Mouse (Mus musculus): ENCODE results near the gene Cyp46a1. TPM values are rescaled to one million over a fixed set of nuclear protein-coding genes. Genes with fewer than 3 reads are reported as not detected.

Gene Cyp46a1
- polyA plus RNA-seq, 1 experiment from 2014 or later, result 5.8 TPM

- peak; percentile 9 for ATAC-seq (ENCODE audit: low read depth)
- Histone ChIP-seq H3K4me2 (ENCODE audit: low read depth, low read length) (peak overlapping the region; percentile 100), H3K27ac (replicated peaks; ENCODE audit: low read depth, low read length) (peak overlapping the region; percentile 9; the same call in 1 of the 2 replicates), H3K4me3 (ENCODE audit: low read depth, low read length) (peak overlapping the region; percentile 72), H3K9me3 (ENCODE audit: control insufficient read depth, low read length) (no peaks in the 10 kb centered on the region), H3K36me3 (ENCODE audit: control insufficient read depth, insufficient read depth, low read length) (no peaks in the 10 kb centered on the region), H3K4me1 (ENCODE audit: control insufficient read depth, insufficient read depth, low read length) (peaks cover 9% of the 10 kb centered on the region), H3K27me3 (replicated peaks; ENCODE audit: control insufficient read depth, insufficient read depth, low read length) (peaks cover 30% of the 10 kb centered on the region), H3K9ac (ENCODE audit: low read depth, low read length) (peak overlapping the region; percentile 5; the same call in 1 of the 2 replicates)
- DNase-seq (ENCODE audit: low spot score), result peak; percentile 31
- under 1% methylated on average over 22 of the region's 22 CpGs for WGBS
These were observed 699 bp upstream of the Cyp46a1 start for GRCm38 (mm10) chr12:108333481-108333882.

GRCm38 (mm10) chr12:108334529-108334928 is 348 bp downstream of the Cyp46a1 start:
- peak; percentile 55 for DNase-seq (ENCODE audit: low spot score)
- Histone ChIP-seq H3K27me3 (replicated peaks; ENCODE audit: control insufficient read depth, insufficient read depth, low read length) (peaks cover 21% of the 10 kb centered on the region), H3K4me2 (ENCODE audit: low read depth, low read length) (peak overlapping the region; percentile 100), H3K4me3 (ENCODE audit: low read depth, low read length) (peak overlapping the region; percentile 72), H3K27ac (replicated peaks; ENCODE audit: low read depth, low read length) (peak overlapping the region; percentile 58; the same call in 1 of the 2 replicates), H3K36me3 (ENCODE audit: control insufficient read depth, insufficient read depth, low read length) (no peaks in the 10 kb centered on the region), H3K9ac (ENCODE audit: low read depth, low read length) (peak overlapping the region; percentile 69), H3K9me3 (ENCODE audit: control insufficient read depth, low read length) (no peaks in the 10 kb centered on the region), H3K4me1 (ENCODE audit: control insufficient read depth, insufficient read depth, low read length) (peaks cover 8% of the 10 kb centered on the region)
- ATAC-seq (ENCODE audit: low read depth), result peak; percentile 12
- WGBS, result 3% methylated on average over 26 of the region's 32 CpGs

GRCm38 (mm10) chr12:108338572-108339190 is 4.5 kb downstream of the Cyp46a1 start:
- Histone ChIP-seq H3K4me2 (ENCODE audit: low read depth, low read length) (no peak overlapping the region), H3K36me3 (ENCODE audit: control insufficient read depth, insufficient read depth, low read length) (no peaks in the 10 kb centered on the region), H3K27ac (replicated peaks; ENCODE audit: low read depth, low read length) (no peak overlapping the region), H3K9me3 (ENCODE audit: control insufficient read depth, low read length) (no peaks in the 10 kb centered on the region), H3K4me3 (ENCODE audit: low read depth, low read length) (no peak overlapping the region), H3K4me1 (ENCODE audit: control insufficient read depth, insufficient read depth, low read length) (peaks cover 3% of the 10 kb centered on the region; the same call in 1 of the 2 replicates), H3K9ac (ENCODE audit: low read depth, low read length) (no peak overlapping the region), H3K27me3 (replicated peaks; ENCODE audit: control insufficient read depth, insufficient read depth, low read length) (peaks cover 11% of the 10 kb centered on the region)
- no peak for ATAC-seq (ENCODE audit: low read depth)
- DNase-seq (ENCODE audit: low spot score), result peak; percentile 22
- WGBS, result 16% methylated on average over 13 of the region's 14 CpGs

DNA sequence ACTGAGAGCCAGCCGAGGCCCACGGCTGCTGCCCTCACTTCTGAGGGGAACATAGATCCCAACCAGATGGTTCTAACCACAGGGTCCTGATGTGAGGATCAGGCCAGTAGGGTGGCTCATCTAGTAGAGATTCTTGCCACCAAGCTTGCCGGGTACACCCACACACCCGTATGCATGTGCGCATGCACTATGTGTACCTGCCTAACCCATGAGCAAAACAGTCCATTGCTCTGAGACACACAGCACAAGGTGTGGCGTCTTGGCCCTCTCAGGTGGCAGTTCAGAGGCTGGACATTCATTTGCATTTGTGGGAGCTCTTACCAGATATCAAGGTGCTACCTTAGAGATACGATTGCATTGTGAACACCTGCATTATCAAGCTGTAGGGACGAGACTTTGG is 14.0 kb downstream of the Cyp46a1 start:
- no peak for DNase-seq (ENCODE audit: low spot score)
- Histone ChIP-seq H3K27ac (replicated peaks; ENCODE audit: low read depth, low read length) (no peak overlapping the region), H3K27me3 (replicated peaks; ENCODE audit: control insufficient read depth, insufficient read depth, low read length) (peaks cover 23% of the 10 kb centered on the region), H3K36me3 (ENCODE audit: control insufficient read depth, insufficient read depth, low read length) (no peaks in the 10 kb centered on the region), H3K4me3 (ENCODE audit: low read depth, low read length) (no peak overlapping the region), H3K9me3 (ENCODE audit: control insufficient read depth, low read length) (no peaks in the 10 kb centered on the region), H3K4me1 (ENCODE audit: control insufficient read depth, insufficient read depth, low read length) (0 out of 2 replicates have a peak, but pooled peaks cover 3% of the 10 kb centered on the region), H3K9ac (ENCODE audit: low read depth, low read length) (no peak overlapping the region), H3K4me2 (ENCODE audit: low read depth, low read length) (no peak overlapping the region)
- WGBS, result 74% methylated on average over 8 of the region's 8 CpGs
- ATAC-seq (ENCODE audit: low read depth), result no peak

- H3K9me3 ChIP-seq (ENCODE audit: control insufficient read depth, low read length), result no peaks in the 10 kb centered on the region
- DNase-seq (ENCODE audit: low spot score), result no peak
- H3K9ac ChIP-seq (ENCODE audit: low read depth, low read length), result no peak overlapping the region
- no peak overlapping the region for H3K4me2 ChIP-seq (ENCODE audit: low read depth, low read length)
- H3K4me1 ChIP-seq (ENCODE audit: control insufficient read depth, insufficient read depth, low read length), result 0 out of 2 replicates have a peak, but pooled peaks cover 3% of the 10 kb centered on the region
- 60% methylated on average over 5 of the region's 5 CpGs for WGBS
- H3K27ac ChIP-seq (replicated peaks; ENCODE audit: low read depth, low read length), result no peak overlapping the region
- no peaks in the 10 kb centered on the region for H3K36me3 ChIP-seq (ENCODE audit: control insufficient read depth, insufficient read depth, low read length)
- peaks cover 31% of the 10 kb centered on the region for H3K27me3 ChIP-seq (replicated peaks; ENCODE audit: control insufficient read depth, insufficient read depth, low read length)
- H3K4me3 ChIP-seq (ENCODE audit: low read depth, low read length), result no peak overlapping the region
- ATAC-seq (ENCODE audit: low read depth), result no peak
These were observed 14.8 kb downstream of the Cyp46a1 start for GRCm38 (mm10) chr12:108349026-108349425.

DNA sequence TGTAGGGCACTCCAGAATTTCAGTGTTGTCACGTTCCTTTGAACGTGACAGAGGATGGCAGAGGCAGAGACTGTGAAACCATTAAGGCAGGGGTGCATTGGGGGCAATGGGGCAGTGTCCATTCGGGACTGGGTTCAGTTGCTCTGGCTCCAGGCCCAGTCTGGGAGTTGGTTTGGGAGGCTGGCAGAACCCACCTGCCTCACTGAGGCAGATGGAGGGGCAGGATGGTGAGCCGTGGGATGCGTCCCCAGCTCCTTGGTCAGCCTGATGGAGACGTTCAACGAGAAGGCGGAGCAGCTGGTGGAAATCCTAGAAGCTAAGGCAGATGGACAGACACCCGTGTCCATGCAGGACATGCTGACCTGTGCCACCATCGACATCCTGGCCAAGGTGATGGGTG is 16.8 kb downstream of the Cyp46a1 start:
- 0 out of 2 replicates have a peak, but pooled peaks cover 3% of the 10 kb centered on the region for H3K4me1 ChIP-seq (ENCODE audit: control insufficient read depth, insufficient read depth, low read length)
- DNase-seq (ENCODE audit: low spot score) (no peak), ATAC-seq (ENCODE audit: low read depth) (no peak)
- H3K9me3 ChIP-seq (ENCODE audit: control insufficient read depth, low read length), result peaks cover 1% of the 10 kb centered on the region; the same call in 1 of the 2 replicates
- no peak overlapping the region for H3K4me3 ChIP-seq (ENCODE audit: low read depth, low read length)
- no peak overlapping the region for H3K4me2 ChIP-seq (ENCODE audit: low read depth, low read length)
- 86% methylated on average over 10 of the region's 10 CpGs for WGBS
- peaks cover 35% of the 10 kb centered on the region for H3K27me3 ChIP-seq (replicated peaks; ENCODE audit: control insufficient read depth, insufficient read depth, low read length)
- H3K27ac ChIP-seq (replicated peaks; ENCODE audit: low read depth, low read length), result no peak overlapping the region
- no peak overlapping the region for H3K9ac ChIP-seq (ENCODE audit: low read depth, low read length)
- no peaks in the 10 kb centered on the region for H3K36me3 ChIP-seq (ENCODE audit: control insufficient read depth, insufficient read depth, low read length)

GRCm38 (mm10) chr12:108352371-108353136 is 18.4 kb downstream of the Cyp46a1 start:
- Histone ChIP-seq H3K4me2 (ENCODE audit: low read depth, low read length) (peak overlapping the region; percentile 47), H3K4me1 (ENCODE audit: control insufficient read depth, insufficient read depth, low read length) (0 out of 2 replicates have a peak, but pooled peaks cover 3% of the 10 kb centered on the region), H3K27me3 (replicated peaks; ENCODE audit: control insufficient read depth, insufficient read depth, low read length) (peaks cover 35% of the 10 kb centered on the region), H3K9ac (ENCODE audit: low read depth, low read length) (peak overlapping the region; percentile 40; the same call in 1 of the 2 replicates), H3K4me3 (ENCODE audit: low read depth, low read length) (peak overlapping the region; percentile 20), H3K9me3 (ENCODE audit: control insufficient read depth, low read length) (peaks cover 3% of the 10 kb centered on the region; the same call in 1 of the 2 replicates), H3K27ac (replicated peaks; ENCODE audit: low read depth, low read length) (no peak overlapping the region), H3K36me3 (ENCODE audit: control insufficient read depth, insufficient read depth, low read length) (no peaks in the 10 kb centered on the region)
- WGBS, result 9% methylated on average over 31 of the region's 35 CpGs
- DNase-seq (ENCODE audit: low spot score) (no peak), ATAC-seq (ENCODE audit: low read depth) (0 out of 2 replicates have a peak, but pooled peaks have one; percentile 41)

- Histone ChIP-seq H3K9me3 (ENCODE audit: control insufficient read depth, low read length) (peaks cover 3% of the 10 kb centered on the region; the same call in 1 of the 2 replicates), H3K4me2 (ENCODE audit: low read depth, low read length) (no peak overlapping the region), H3K27me3 (replicated peaks; ENCODE audit: control insufficient read depth, insufficient read depth, low read length) (peaks cover 35% of the 10 kb centered on the region), H3K9ac (ENCODE audit: low read depth, low read length) (no peak overlapping the region), H3K36me3 (ENCODE audit: control insufficient read depth, insufficient read depth, low read length) (no peaks in the 10 kb centered on the region), H3K27ac (replicated peaks; ENCODE audit: low read depth, low read length) (no peak overlapping the region), H3K4me1 (ENCODE audit: control insufficient read depth, insufficient read depth, low read length) (0 out of 2 replicates have a peak, but pooled peaks cover 3% of the 10 kb centered on the region), H3K4me3 (ENCODE audit: low read depth, low read length) (no peak overlapping the region)
- WGBS, result 70% methylated on average over 2 of the region's 2 CpGs
- no peak for DNase-seq (ENCODE audit: low spot score)
- no peak for ATAC-seq (ENCODE audit: low read depth)
These were observed 20.1 kb downstream of the Cyp46a1 start for GRCm38 (mm10) chr12:108354284-108354683.

Measured in embryonic facial prominence, embryonic 14.5 days (tissue).